Mouse (Mus musculus) right cerebral cortex, postnatal 14 days (tissue): Measurements from ENCODE around the gene Abcb5.
"Not testable (repeated sequence)": the region's sequence is repeated elsewhere in the genome, so short reads cannot be mapped to it uniquely, and the experiment has no call there.

ENCODE experiments used
- DNase-seq: peaks from one replicate; pipeline ENCODE4 v3.0.0; 2022

The Abcb5 gene

DNA sequence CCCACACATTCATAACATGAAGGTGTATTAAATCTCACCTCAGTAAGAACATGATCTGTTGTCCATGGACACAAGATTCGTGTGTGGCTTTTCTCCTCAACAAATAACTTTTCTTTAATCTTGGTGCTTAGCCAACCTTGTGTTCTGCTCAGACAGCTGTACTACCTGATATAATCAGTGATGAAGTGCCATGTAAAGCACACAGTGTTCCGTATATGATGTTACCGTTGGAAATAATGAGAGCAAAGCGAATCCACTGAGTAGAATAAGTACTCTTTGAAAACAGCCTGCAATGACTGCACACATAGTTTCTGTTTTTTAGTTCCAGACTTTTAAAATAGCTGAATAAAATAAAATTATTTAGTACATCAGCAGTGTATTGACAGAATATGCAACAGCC is at the start of gene Abcb5:
TSS of gene Abcb5 (minus strand) at position 101 of the 400 bp plus-strand sequence.
- DNase-seq = no peak

DNA sequence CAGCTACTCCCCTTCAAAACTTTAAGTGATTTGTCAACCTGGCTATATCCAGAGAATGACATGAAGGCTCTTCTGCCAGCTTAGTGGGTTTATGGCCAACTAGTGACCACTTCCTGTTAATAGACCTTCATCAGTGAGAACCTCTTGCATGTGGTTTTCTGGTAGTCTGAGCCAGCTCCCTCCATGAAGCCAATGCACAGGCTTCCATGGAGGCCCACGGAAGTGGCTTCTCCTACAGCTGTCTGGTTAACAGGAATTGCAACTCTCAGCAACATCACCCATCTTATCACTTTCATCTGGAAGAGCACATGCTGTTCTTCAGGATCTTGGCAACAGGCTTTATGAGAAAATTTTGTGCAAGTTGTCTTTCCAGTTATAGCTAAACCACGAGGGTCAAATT is 33.0 kb upstream of the Abcb5 start:
- DNase-seq = no peak

DNA sequence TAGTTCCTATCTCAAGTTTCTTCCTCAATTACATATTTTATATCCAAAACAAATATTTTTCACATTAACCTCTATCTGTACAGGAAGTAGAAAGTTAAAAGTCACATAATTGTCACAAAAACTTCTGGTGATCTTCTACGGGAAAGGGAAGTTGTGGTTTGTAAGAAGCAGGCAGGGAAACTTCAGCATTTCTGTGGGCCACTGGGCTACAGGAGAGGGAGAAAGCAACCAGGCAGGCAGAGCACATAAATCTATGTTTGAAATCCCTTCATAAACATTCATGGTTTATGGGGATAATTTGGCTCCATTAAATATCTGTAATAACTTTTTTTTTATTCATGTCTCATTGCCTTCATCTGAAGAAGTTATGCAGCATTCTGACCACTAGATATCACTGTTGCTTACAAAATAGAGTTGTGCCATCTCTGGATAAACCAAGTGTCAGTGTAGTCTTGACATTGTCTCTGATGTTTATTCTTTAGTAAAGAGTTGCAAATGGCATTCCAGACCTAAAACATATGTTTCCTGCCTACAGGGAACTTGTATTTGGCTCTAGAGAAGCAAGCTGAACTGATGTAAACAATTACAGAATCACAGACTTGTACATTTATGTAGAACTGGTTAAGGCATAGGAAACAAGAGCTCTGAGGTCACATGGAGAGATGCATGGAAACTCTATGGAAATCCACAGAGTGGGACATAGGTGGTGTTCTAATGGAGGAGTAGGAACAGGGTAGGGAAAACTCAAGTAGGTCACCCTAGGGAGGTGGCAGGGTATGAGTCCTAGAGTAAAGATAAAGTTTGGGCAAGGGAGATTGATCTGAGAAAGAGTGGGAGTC is 28.3 kb upstream of the Abcb5 start:
- no peak for DNase-seq

DNA sequence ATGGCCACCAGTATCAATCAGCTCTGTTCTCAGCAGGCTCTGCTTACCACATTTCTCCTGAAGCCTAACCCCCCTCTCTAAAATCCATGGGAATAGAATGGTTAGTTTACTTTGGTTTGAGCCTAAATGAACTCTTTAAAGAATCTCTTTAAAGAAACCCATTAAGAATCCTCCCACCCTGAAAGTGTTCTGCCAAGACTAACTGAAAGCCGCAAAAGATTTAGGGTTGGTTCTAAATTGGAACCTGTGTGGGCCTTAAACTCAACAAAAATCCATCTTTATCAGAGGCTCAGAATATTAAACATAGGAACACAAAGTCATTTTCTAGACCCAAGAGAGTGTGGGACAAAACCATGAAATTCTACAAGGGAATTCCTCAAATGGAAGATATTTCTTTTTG is 18.6 kb upstream of the Abcb5 start:
- DNase-seq = no peak

DNA sequence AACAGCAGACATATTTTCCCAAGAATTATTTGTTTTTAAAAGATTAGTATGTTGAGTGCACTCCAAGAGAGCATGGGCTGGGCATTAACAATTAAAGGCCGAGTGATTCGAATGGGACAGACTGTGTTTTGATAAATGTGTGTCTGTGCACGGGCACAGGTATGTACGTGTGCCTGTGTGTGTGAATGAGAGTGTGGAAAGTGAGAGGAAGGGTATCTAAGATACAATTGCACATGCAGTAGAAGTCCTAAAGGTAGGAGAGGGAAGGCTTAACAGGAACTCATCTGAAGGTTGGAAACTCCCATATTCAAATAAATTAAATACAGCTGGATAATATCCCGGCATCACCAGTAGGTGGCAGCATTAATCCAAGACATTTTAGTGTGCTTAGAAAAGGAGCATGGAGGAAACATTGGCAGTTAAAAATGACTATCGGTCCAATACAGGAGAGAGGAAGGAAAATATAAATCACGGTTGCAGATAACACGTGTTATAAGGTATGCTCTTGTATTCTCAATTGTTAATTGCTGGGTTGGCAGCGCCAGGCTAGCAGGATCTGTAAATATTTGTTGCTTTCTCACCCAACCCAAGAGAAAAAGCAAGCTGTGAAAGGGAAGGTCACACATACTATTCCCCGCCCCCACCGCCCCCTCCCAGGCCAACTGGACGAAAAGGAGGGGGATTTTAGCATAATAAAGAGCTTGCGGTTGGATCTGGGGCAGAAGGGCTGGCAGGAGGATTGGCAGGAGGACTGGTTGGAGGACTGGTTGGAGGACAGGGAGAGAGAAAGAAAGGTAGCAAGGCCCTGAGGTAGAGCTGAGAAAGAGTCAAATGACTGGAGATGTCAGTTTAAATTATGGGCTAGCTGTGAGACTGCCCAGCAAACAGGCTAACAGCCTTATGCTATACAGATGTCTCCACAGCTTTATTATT is 35.6 kb downstream of the Abcb5 start:
- DNase-seq = peak; percentile 69

DNA sequence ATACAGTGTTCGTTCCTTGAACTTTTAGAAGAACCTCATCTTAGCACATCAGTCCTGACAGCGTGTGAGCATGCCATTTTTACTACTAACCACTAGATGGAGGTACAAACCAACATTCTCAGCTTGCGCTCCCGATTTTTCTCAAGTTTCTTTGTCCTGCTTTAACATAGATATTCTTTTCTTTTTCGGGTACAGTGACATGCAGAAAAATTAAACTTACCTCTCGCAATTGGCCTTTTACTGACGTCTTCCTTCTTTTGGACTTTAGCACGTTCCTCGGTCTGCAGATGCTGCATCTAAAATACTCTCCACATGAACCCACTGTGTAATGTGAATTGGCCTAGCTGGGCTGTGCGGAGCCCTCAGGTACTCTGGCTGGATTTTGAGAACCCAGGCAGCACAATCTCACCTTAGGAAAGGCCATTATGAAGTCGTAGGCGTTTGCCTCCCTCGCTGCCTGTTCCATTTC is 39.4 kb downstream of the Abcb5 start:
- no peak for DNase-seq

DNA sequence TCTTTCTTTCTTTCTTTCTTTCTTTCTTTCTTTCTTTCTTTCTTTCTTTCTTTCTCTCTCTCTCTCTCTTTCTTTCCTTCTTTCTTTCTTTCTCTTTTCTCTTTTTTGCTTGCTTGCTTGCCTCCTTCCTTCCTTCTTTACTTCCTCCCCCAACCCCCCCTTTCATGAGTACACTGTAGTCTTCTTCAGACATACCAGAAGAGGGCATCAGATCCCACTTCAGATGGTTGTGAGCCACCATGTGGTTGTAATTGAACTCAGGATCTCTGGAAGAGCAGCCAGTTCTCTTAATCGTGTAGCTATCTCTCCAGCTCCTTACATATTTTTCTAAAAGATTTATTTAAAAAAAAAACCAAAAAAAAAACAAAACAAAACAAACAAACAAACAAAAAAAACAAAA is 42.3 kb downstream of the Abcb5 start:
- not testable (repeated sequence) for DNase-seq

DNA sequence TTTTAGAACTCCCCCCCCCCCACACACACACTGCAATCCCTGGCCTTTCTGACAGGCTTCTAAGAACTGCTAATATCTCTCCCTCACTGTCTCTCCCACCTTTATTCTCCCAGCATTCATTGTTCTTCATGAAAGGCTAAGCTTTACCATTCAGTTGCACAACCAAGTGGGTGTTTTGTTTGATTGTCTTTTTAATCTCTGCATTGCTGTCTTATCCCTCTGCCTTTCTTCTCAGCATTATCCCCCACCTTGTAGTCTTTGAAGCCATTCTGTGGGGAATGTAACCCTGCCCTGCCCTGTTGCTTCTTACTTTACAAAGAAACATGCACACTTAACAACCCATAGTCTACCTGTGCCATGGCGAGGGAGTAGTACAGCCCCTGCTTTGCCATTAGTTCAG is 48.5 kb downstream of the Abcb5 start:
- DNase-seq = no peak

DNA sequence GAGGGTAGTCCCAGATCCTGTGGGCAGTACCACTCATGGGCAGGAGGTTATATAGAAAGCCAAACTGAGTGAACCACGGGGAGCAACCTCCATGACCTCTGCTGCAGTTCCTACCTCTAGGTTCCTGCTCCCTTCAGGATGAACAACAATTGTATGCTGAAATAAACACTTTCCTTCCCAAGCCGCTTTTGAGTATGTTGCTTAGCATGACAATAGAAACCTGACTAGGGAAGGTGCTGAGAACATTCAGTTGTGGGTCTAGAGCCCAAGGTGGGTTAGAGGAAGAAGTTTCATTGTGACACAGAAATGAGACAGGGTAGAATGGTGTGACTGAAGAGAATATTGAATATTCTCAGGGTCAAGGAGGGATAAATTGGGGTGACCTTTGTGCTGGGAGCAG is 55.9 kb downstream of the Abcb5 start:
- no peak for DNase-seq

DNA sequence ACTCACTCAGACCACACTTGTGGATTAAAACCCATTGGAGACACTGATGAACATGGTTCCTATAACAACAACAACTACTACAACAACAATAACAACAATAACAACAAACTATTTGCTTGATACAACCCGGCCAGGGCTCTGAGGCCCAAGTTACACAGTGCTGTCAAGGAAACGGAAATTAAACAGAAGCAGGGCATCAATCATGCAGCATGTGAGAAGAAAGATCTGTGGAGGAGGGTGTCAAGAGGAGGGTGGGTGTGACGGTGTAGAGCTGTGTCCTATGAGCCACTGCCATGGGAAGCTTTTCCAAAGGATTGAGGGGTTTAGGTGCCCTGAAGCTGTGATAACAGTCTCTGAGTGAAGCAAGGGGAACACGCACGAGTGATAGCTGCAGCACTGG is 64.0 kb downstream of the Abcb5 start:
- no peak for DNase-seq

DNA sequence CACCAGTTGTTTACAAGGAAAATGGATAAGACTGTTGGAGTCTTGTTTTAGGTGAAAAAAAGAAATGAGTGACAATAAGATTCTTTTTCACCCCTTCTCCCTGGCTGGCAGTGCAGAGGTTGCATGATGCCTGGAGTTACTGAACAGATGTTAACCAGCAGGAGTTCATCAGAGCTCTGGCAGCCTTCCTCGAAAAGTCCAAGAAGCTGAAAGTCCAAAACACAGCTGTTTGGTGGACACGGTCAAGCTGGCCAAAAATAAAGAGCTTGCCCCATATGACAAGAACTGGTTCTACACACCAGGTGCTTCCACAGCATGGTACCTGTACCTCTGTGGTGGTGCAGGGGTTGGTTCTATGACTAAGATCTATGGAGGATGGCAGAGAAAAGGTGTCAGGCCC is 78.3 kb downstream of the Abcb5 start:
- DNase-seq = no peak

DNA sequence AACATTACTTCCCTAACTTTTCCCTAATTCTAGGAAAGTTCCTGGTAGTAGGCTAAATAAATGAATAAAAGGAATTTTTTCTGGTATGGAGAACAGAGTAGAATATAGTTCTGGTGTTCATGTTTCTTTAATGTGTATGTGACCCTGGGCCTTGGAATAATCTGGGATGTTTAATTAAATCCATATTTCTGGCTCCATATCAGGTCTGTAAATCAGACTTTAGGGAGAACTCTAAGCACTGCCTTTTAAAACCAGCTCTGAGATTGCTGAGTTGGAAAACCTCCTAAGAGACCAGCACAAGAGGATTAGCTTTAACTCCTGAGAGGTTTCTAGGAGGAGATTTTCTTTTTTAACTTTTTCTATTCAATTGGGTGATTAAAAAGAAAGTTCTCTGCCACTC is 83.4 kb downstream of the Abcb5 start:
- DNase-seq = no peak

DNA sequence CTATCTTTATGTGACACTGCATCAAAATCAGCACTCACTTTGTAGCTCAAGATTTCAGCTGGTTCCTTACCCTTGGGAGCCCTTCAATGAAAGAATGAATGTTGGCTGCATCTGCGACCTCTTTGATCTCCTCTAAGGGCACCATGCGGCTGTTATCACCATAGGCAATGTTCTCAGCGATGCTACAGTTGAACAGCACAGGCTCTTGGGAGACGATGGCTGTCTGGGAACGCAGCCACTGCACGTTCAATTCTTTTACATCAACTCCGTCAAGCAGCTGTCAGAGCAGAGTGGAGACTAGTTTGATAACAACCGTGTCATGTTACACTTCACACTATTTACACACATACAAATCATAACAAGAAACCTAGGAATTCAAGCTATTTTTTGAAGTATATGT is 93.5 kb downstream of the Abcb5 start:
- no peak for DNase-seq

DNA sequence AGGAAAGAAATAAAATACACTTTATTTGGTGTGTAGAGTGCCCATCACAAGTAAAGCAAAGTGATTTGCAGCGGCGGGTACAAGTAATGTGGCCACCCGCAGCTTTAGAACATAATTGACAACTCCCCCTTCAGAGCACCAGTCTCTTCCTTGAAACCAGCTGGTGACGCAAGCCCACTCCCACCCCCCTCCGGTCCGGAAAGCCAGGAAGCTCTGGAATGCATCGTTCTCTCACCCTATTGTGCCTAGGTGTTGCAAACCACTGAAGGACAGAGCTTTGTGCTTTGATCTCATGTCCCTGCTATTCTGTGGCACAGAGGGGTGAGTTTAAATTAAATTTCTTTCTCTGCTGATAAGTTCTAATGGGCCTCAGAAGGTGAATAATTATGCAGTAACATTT is 110.1 kb downstream of the Abcb5 start:
- DNase-seq = no peak

DNA sequence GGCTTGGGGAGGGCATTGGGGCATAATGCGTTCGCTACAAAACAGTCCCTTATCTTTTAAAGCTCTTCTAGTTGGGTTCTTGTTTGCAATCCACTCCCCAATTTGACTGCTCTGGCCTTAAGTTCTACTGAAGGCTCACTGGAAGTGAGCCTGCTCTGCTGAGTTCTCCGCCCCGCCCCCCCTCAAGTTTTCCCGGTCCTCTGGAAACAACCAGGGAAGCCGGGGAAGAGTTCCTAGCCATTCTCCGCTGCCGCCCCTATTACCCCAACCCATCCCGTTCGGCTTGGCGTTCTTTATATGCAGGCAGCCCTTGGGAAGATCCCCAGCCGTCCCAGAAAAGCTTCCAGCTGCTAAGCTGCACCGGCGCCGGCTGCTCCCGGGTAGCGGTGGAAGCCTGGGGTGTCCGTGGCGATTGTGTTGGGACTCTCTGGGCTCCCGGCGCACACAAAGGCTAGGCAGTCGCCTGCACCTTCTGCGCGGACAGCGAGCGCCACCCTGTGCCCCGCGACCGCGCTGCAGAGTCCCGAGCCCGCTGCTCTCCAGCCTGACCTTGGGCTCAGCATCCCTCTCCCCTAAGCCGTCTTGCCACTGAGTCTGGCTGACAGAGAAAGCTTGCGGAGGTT is 111.3 kb downstream of the Abcb5 start:
- peak; percentile 54 for DNase-seq

DNA sequence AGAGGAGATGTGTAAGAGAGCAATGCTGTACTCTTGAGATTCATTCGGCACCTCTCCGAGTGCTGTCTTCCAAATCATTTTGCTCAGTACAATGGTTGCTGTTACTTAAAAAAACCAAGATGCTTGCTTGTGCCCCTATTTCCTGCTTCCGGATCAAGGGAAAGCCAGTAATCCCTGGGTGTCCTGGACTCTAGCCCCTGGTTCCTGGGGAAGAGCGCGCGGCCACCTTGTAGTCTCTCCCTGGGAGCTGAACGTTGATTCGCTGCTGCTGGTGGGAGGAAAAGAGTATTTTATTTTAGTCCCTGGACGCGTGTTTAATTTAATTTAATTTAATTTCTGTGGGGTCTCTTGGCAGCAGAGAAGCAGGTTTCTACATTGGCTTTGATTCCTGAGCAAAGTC is 111.8 kb downstream of the Abcb5 start:
- DNase-seq = no peak

DNA sequence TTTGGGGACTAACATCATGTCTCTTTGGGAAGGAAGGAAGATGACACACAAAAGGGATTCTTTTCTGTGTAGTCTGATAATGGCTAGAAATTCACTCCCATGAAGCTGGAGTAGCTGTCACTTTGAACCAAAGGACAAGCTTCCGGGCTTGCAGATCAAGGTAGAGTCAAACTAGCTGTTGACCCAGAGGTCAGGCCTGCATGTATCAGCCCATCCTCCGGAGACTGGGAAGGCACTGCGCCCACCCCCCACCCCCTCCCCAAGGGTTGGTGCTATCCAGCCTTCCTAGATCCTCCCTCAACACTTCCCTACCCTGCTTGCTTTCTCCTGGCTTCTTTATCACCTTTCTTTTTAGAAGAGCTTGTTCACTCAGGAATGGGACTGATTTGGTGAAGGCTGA is 112.9 kb downstream of the Abcb5 start:
- DNase-seq = no peak

DNA sequence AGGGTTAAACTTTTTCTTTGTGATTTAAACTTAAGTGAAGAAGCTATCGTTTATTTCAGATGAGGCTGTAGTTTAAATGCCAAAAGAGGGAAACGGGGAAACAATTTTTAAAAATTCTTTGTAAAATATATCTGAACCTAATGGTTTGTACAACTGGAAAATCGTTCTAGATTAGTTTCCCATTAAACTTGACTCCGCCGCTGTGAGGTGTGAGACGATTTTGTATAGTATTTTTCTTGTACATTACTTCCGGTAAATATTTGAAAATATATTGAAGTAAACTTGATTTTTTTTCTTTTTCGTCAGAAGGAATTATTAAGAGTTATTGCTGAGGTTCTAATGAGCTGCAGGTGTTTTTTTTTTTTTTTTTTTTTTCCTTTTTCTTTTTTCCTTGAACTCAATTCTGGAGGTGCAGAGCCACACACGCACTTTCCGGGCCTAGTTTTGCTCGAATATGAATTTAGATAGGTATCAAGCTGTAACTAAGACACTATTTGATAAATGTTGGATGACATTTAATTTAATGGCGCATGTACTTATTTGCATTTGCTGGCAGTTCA is 115.3 kb downstream of the Abcb5 start:
- DNase-seq = no peak

DNA sequence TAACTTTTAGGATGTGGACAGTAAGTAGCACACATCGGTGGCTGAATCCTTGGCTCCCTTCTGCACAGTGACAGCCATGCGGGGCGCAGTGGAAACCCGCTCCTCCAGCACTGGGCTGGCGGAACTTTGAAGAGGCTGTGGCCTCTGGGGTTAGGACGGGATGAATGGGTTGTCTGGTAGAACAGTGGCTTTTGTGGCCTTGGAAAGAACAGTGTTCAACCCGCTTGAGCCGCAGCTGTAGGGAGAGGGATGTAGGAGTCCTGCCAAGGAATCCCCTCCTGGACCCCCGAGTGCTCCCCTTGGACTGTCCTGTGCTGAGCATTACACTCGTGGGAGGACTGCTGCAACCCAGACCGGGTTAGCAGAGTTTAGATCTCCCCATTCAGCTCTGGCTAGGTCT is 116.2 kb downstream of the Abcb5 start:
- DNase-seq = no peak

DNA sequence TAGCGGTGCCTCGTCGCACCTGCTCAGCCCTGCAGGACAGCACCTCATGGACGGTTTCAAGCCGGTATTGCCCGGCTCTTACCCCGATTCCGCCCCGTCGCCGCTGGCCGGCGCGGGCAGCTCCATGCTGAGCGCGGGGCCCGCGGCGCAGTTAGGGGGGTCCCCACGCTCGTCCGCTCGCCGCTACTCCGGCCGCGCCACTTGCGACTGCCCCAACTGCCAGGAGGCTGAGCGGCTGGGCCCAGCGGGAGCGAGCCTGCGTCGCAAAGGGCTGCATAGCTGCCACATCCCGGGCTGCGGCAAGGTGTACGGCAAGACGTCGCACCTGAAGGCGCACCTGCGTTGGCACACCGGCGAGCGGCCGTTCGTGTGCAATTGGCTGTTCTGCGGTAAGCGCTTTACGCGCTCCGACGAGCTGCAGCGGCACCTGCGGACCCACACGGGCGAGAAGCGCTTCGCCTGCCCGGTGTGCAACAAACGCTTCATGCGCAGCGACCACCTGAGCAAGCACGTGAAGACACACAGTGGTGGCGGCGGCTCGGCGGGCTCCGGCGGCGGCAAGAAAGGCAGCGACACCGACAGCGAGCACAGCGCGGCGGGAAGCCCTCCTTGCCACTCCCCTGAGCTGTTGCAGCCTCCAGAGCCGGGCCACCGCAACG is 116.9 kb downstream of the Abcb5 start:
- DNase-seq = no peak

DNA sequence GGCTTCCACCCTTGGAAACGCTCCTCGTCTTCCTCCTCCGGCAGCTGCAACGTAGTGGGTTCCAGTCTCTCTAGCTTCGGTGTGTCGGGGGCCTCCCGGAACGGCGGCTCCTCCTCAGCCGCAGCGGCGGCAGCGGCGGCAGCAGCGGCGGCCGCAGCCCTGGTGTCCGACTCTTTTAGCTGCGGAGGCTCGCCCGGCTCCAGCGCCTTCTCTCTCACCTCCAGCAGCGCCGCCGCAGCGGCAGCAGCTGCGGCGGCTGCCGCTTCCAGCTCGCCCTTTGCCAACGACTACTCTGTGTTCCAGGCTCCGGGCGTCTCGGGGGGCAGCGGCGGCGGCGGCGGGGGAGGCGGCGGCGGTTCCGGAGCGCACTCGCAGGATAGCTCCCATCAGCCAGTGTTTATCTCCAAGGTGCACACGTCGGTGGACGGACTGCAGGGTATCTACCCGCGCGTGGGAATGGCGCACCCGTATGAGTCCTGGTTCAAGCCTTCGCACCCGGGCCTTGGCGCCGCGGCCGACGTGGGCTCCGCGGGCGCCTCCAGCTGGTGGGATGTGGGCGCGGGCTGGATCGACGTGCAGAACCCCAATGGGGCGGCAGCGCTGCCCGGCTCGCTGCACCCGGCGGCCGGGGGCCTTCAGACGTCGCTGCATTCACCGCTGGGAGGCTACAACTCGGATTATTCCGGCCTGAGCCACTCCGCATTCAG is 117.6 kb downstream of the Abcb5 start:
- DNase-seq = no peak
